Mouse (Mus musculus) testis, adult 2 months (tissue): ENCODE measurements around the gene Retreg3.

Experiments
- CTCF ChIP-seq: fragments of 200-500 bp; IDR thresholded peaks from 2 replicates; pipeline ENCODE4 v1.5.1; 2012; ENCODE audit warnings: low read depth, mild to moderate bottlenecking, inconsistent platforms, low read length, moderate library complexity; ENCODE audit not compliant: control insufficient read depth, insufficient read depth, insufficient replicate concordance
- POLR2A ChIP-seq: fragments of 200-500 bp; IDR thresholded peaks from 2 replicates; pipeline ENCODE4 v1.6.1; 2012; ENCODE audit warnings: low read depth, mild to moderate bottlenecking, inconsistent platforms, low read length, moderate library complexity; ENCODE audit not compliant: control insufficient read depth

GRCm38 (mm10) chr11:101162772-101163171 lies 43.1 kb upstream of the Retreg3 start:
- TF ChIP-seq POLR2A (no peak), CTCF (no peak)
